Mouse (Mus musculus) embryonic facial prominence, embryonic 15.5 days (tissue): Measurements from ENCODE around the gene Fam161a. TPM values are rescaled to one million over a fixed set of nuclear protein-coding genes. Genes with fewer than 3 reads are reported as not detected.
A peak's percentile ranks its signal among the peaks of the same experiment; 100 is the strongest.

Source experiments
- ATAC-seq: fragments of 200-750 bp; cut with Nextera tagmentation; 2 replicates; pipeline ENCODE4 v1.8.0; 2017; ENCODE audit warnings: low read depth, moderate TSS enrichment; ENCODE audit not compliant: insufficient number of reproducible peaks, low FRiP score, low TSS enrichment
- H3K27ac ChIP-seq: fragments of 300-500 bp; sonication (generic); replicated peaks from 2 replicates; pipeline ENCODE4 v1.5.1; 2015; ENCODE audit warnings: mild to moderate bottlenecking, inconsistent platforms
- H3K27me3 ChIP-seq: fragments of 300-500 bp; sonication (generic); 2 replicates; pipeline ENCODE4 v1.6.1; 2015; ENCODE audit warnings: inconsistent platforms
- H3K36me3 ChIP-seq: fragments of 300-500 bp; sonication (generic); 2 replicates; pipeline ENCODE4 v1.6.1; 2015; ENCODE audit warnings: mild to moderate bottlenecking, inconsistent platforms
- H3K4me1 ChIP-seq: fragments of 300-500 bp; sonication (generic); 2 replicates; pipeline ENCODE4 v1.6.1; 2015; ENCODE audit warnings: inconsistent platforms
- H3K4me2 ChIP-seq: fragments of 300-500 bp; sonication (generic); replicated peaks from 2 replicates; pipeline ENCODE4 v1.6.1; 2015; ENCODE audit warnings: mild to moderate bottlenecking, inconsistent platforms
- H3K4me3 ChIP-seq: fragments of 300-500 bp; sonication (generic); replicated peaks from 2 replicates; pipeline ENCODE4 v1.5.1; 2015; ENCODE audit warnings: mild to moderate bottlenecking, inconsistent platforms
- H3K9ac ChIP-seq: fragments of 300-500 bp; sonication (generic); 2 replicates; pipeline ENCODE4 v1.6.1; 2015; ENCODE audit warnings: inconsistent platforms
- H3K9me3 ChIP-seq: fragments of 300-500 bp; sonication (generic); replicated peaks from 2 replicates; pipeline ENCODE4 v1.6.1; 2016; ENCODE audit warnings: inconsistent platforms
- WGBS: fragments of 180-500 bp; shearing (Covaris S2); methylation state at CpG from one replicate; pipeline ENCODE4 v1.1.7; 2015; 5-methylcytosine and 5-hydroxymethylcytosine counted together
- polyA plus RNA-seq: library from polyadenylated mRNA; unstranded; fragments of >200 nt; fragmentation: Nextera tagmentation; extraction: Ambion mirVana; gene quantifications from 2 replicates; pipeline ENCODE4 v1.2.1, GENCODE M21; 2015

Gene Fam161a
- polyA plus RNA-seq, 1 experiment from 2014 or later: 16.3 TPM

DNA sequence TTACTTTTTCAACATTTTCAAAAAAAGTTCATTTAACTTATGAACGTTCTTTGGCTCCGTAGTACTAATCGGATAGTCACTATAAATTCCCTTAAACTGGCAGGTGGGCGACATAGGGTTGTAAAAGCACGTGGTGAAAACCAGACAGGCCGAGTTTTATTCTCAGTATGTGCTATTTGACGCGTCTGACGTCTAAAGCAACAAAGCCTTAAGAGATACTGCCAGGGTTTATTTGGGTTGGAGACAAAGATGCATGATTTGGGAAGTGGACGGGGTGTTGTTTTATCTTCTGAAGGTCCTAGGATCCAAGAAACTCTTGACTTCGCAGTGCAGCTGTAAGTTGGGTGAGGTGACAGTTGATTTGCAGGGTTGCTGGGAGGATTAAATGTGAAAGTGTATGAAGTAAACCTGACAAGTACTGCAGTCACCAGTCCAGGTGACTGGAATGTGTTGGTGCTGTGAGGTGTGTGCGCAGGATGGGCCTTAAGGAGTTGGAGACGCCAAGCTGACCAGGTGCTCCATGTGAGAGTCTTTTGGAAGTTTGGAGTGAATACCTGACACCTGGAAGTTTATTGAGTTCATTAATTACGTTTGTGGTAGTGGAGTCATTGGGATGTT, 16.0 kb upstream of the Fam161a start:
- H3K9me3 ChIP-seq: no peaks in the 10 kb centered on the region
- peak overlapping the region; percentile 79 for H3K4me3 ChIP-seq
- no peak overlapping the region for H3K27ac ChIP-seq
- H3K9ac ChIP-seq: peak overlapping the region; percentile 88
- no peaks in the 10 kb centered on the region for H3K27me3 ChIP-seq
- H3K4me1 ChIP-seq: peaks cover 11% of the 10 kb centered on the region
- peak overlapping the region; percentile 83 for H3K4me2 ChIP-seq
- no peak for ATAC-seq
- 8% methylated on average over 14 of the region's 14 CpGs for WGBS
- H3K36me3 ChIP-seq: peaks cover 23% of the 10 kb centered on the region

DNA sequence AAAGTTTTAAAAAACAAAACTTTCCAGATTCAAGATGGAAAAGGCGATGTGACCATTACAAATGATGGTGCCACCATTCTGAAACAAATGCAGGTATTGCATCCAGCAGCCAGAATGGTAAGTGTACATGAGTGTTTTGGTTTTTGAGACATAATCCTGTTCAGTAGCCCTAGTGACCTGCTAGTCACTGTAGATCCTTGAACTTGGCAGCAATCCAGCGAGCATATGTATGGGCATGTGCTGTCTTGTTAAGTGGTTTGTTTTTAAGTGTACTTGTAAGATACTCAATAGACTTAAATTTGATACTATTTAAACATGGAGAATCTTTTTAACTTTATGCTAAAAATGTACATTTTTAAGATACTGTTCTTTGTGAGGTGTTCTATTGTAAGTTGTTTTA, 13.1 kb upstream of the Fam161a start:
- Histone ChIP-seq H3K4me2 (no peak overlapping the region), H3K4me3 (no peak overlapping the region), H3K27ac (no peak overlapping the region), H3K36me3 (peaks cover 43% of the 10 kb centered on the region), H3K27me3 (no peaks in the 10 kb centered on the region), H3K9me3 (no peaks in the 10 kb centered on the region), H3K9ac (no peak overlapping the region), H3K4me1 (peaks cover 11% of the 10 kb centered on the region)
- WGBS: 86% methylated on average over 2 of the region's 2 CpGs
- no peak for ATAC-seq

GRCm38 (mm10) chr11:22995461-22995860, 11.9 kb upstream of the Fam161a start:
- peaks cover 55% of the 10 kb centered on the region for H3K36me3 ChIP-seq
- no peak overlapping the region for H3K27ac ChIP-seq
- H3K9ac ChIP-seq: no peak overlapping the region
- H3K27me3 ChIP-seq: no peaks in the 10 kb centered on the region
- WGBS: 93% methylated on average over 4 of the region's 4 CpGs
- H3K4me2 ChIP-seq: no peak overlapping the region
- H3K9me3 ChIP-seq: no peaks in the 10 kb centered on the region
- H3K4me3 ChIP-seq: no peak overlapping the region
- ATAC-seq: no peak
- peaks cover 11% of the 10 kb centered on the region for H3K4me1 ChIP-seq

DNA sequence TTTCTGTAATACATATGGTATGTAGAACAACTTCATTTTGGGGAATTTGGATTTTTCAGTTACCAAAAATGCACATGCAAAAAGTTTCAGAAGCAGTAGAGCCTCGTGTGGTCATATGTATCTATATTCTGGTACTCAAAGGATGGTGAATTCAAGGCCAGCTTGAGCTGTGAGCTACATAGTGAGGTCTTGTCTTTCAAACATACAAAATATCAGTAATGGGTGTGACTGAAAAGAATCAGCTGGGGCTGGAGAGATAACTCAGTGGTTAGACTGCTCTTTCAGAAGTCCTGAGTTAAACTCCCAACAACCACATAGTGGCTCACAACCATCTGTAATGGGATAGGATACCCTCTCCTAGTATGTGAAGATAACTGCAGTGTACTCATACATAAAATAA, 9.0 kb upstream of the Fam161a start:
- Histone ChIP-seq H3K4me3 (no peak overlapping the region), H3K36me3 (peaks cover 75% of the 10 kb centered on the region), H3K27me3 (no peaks in the 10 kb centered on the region), H3K4me2 (no peak overlapping the region), H3K9ac (no peak overlapping the region), H3K9me3 (no peaks in the 10 kb centered on the region), H3K4me1 (no peaks in the 10 kb centered on the region), H3K27ac (no peak overlapping the region)
- ATAC-seq: no peak
- 69% methylated on average over 1 of the region's 1 CpGs for WGBS

GRCm38 (mm10) chr11:23005276-23005675, 2.1 kb upstream of the Fam161a start:
- Histone ChIP-seq H3K4me3 (no peak overlapping the region), H3K9me3 (no peaks in the 10 kb centered on the region), H3K27ac (no peak overlapping the region), H3K36me3 (peaks cover 41% of the 10 kb centered on the region), H3K27me3 (no peaks in the 10 kb centered on the region), H3K4me2 (no peak overlapping the region), H3K4me1 (no peaks in the 10 kb centered on the region), H3K9ac (no peak overlapping the region)
- ATAC-seq: no peak
- WGBS: 89% methylated on average over 1 of the region's 1 CpGs

DNA sequence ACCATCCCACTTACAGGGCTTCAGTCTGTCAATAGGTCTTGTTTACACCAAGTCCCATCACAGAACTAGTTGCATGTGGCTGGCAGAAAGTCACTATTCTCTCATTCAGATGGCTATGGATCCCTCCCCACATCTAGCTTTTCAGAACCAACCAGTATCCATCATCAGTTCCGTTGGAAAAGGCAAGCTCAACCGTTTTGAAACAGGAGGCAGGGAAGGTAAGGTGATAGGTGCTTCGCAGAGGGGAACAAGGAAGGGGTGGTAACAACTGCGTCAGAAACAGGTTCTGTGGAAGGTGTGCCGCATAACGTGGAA, 208 bp upstream of the Fam161a start:
- Histone ChIP-seq H3K27me3 (no peaks in the 10 kb centered on the region), H3K36me3 (peaks cover 26% of the 10 kb centered on the region), H3K27ac (peak overlapping the region; percentile 93), H3K9me3 (no peaks in the 10 kb centered on the region), H3K9ac (no peak overlapping the region), H3K4me3 (peak overlapping the region; percentile 69), H3K4me2 (peak overlapping the region; percentile 84), H3K4me1 (no peaks in the 10 kb centered on the region)
- 5% methylated on average over 6 of the region's 6 CpGs for WGBS
- ATAC-seq: no peak; the same call in 1 of the 2 replicates

DNA sequence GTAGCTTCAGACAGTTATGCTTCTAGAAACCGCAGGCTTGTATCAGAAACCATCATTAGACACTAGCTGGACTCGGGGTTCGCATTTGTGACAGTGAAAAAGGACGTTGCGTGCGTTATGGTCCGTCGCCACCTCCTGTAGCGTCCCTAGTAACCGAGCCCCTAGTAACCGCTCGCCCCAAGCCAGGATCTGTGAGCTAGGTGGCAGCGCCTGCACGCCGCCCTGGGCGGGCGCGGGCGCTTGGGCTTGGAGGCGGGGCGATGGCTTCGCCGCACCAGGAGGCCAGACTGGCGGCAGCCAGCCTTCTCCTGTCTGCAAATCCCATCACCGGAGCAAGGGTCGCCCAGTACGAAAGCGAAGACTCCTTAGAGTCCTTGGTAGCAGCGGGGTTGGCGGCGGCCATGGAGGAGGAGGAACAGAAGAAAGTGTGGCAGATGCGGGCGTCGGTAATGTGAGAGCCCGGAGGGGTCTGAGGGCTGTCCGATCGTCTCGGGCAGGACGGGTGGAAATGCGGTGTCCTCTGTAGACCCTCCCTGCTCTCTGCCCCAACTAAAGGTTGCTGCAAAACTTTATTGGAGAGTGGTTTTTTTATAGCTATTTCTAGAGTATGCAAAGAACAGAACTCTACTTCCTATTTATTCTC, 971 bp downstream of the Fam161a start:
- H3K27ac ChIP-seq: peak overlapping the region; percentile 93
- H3K36me3 ChIP-seq: peaks cover 19% of the 10 kb centered on the region
- no peaks in the 10 kb centered on the region for H3K27me3 ChIP-seq
- H3K9me3 ChIP-seq: no peaks in the 10 kb centered on the region
- ATAC-seq: peak; percentile 92
- WGBS: under 1% methylated on average over 40 of the region's 40 CpGs
- peak overlapping the region; percentile 69 for H3K4me3 ChIP-seq
- peak overlapping the region; percentile 84 for H3K4me2 ChIP-seq
- no peaks in the 10 kb centered on the region for H3K4me1 ChIP-seq
- H3K9ac ChIP-seq: peak overlapping the region; percentile 78

DNA sequence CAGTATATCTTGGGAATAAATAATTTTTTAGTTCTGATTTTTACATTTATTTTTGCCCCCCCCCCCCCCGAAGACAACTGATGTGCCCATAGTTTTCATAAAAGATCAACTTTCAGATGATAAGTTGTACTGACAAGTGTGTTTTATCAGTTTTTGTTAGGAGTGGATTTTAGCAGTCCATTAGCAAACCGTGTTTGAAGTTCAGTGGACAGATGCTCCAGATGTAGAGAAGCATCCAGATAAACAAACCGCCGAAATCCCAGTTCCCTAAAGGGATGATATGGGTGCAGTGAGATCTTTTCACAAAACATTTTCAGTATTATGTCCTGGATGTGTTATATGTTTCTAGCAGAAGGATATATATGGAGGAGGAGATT, 1.5 kb downstream of the Fam161a start:
- Histone ChIP-seq H3K27me3 (no peaks in the 10 kb centered on the region), H3K9me3 (no peaks in the 10 kb centered on the region), H3K4me2 (peak overlapping the region; percentile 84), H3K4me3 (peak overlapping the region; percentile 69), H3K27ac (peak overlapping the region; percentile 93; the same call in 1 of the 2 replicates), H3K9ac (no peak overlapping the region), H3K36me3 (peaks cover 14% of the 10 kb centered on the region), H3K4me1 (no peaks in the 10 kb centered on the region)
- ATAC-seq: no peak
- 25% methylated on average over 4 of the region's 4 CpGs for WGBS

DNA sequence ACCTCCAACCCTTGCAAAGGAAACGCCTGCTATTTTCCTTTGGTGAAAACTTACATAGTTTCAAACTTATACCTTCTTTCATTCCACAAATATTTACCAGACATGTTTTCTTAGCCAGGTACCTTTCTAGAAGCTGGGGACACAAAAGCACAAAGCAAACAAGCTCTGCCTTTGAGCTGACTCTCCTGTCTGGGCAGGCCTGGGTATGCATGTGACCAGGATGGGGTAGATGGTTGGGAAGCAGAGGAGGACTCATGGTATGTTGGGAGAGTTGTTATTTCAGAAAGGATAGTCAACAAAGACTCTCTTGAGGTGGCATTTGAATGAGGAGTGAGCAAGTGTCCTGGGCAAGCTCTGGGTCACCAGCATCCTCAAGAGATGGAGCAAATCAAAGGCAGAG, 5.8 kb downstream of the Fam161a start:
- 59% methylated on average over 1 of the region's 1 CpGs for WGBS
- Histone ChIP-seq H3K4me3 (no peak overlapping the region), H3K4me2 (no peak overlapping the region), H3K9me3 (no peaks in the 10 kb centered on the region), H3K27me3 (no peaks in the 10 kb centered on the region), H3K9ac (no peak overlapping the region), H3K4me1 (no peaks in the 10 kb centered on the region), H3K27ac (no peak overlapping the region), H3K36me3 (no peaks in the 10 kb centered on the region)
- ATAC-seq: no peak

GRCm38 (mm10) chr11:23013580-23014294, 6.4 kb downstream of the Fam161a start:
- Histone ChIP-seq H3K27me3 (no peaks in the 10 kb centered on the region), H3K9me3 (no peaks in the 10 kb centered on the region), H3K4me2 (no peak overlapping the region), H3K9ac (no peak overlapping the region), H3K4me1 (no peaks in the 10 kb centered on the region), H3K27ac (no peak overlapping the region), H3K4me3 (no peak overlapping the region), H3K36me3 (no peaks in the 10 kb centered on the region)
- WGBS: 75% methylated on average over 4 of the region's 4 CpGs
- no peak for ATAC-seq

DNA sequence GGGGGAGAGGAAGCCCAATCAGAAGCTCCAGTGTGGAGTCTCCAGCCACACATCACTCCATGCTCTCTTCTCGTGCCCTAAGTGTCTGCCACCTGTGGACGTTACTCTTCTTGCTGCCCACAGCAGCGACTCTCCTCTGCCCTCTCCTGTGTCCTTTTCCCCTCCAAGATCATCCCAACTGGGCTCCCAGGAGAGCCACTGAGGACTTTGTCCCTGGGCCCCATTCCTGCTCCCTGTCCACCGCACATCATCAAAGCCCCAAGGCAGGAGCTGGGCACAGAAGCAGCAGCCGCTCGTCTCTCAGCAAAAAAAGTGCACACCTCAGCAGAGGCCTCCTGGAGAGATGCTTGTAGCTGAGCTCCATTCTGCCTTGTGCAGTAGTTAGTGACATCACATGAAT, 7.7 kb downstream of the Fam161a start:
- Histone ChIP-seq H3K9me3 (no peaks in the 10 kb centered on the region), H3K4me1 (no peaks in the 10 kb centered on the region), H3K9ac (no peak overlapping the region), H3K4me3 (no peak overlapping the region), H3K27ac (no peak overlapping the region), H3K36me3 (no peaks in the 10 kb centered on the region), H3K27me3 (no peaks in the 10 kb centered on the region), H3K4me2 (no peak overlapping the region)
- WGBS: 77% methylated on average over 6 of the region's 6 CpGs
- ATAC-seq: no peak
